Mouse (Mus musculus) heart, embryonic 12.5 days (tissue): ENCODE data around the gene Dnajc27. TPM values are rescaled to one million over a fixed set of nuclear protein-coding genes. Genes with fewer than 3 reads are reported as not detected.

Experiments
- ATAC-seq: fragments of 200-750 bp; cut with Nextera tagmentation; 2 replicates; pipeline ENCODE4 v1.8.0; 2017; ENCODE audit warnings: moderate TSS enrichment, moderate library complexity; ENCODE audit not compliant: insufficient number of reproducible peaks, low FRiP score
- H3K27ac ChIP-seq: fragments of 300-500 bp; sonication (generic); 2 replicates; pipeline ENCODE4 v1.5.1; 2016; ENCODE audit warnings: mild to moderate bottlenecking, moderate library complexity; ENCODE audit not compliant: poor library complexity, severe bottlenecking
- H3K27me3 ChIP-seq: fragments of 300-500 bp; sonication (generic); replicated peaks from 2 replicates; pipeline ENCODE4 v1.6.1; 2016; ENCODE audit warnings: mild to moderate bottlenecking, moderate library complexity
- H3K36me3 ChIP-seq: fragments of 300-500 bp; sonication (generic); 2 replicates; pipeline ENCODE4 v1.6.1; 2016; ENCODE audit warnings: mild to moderate bottlenecking, moderate library complexity
- H3K4me1 ChIP-seq: fragments of 300-500 bp; sonication (generic); replicated peaks from 2 replicates; pipeline ENCODE4 v1.6.1; 2016; ENCODE audit warnings: mild to moderate bottlenecking
- H3K4me2 ChIP-seq: fragments of 300-500 bp; sonication (generic); 2 replicates; pipeline ENCODE4 v1.6.1; 2016; ENCODE audit warnings: mild to moderate bottlenecking, moderate library complexity
- H3K4me3 ChIP-seq: fragments of 300-500 bp; sonication (generic); 2 replicates; pipeline ENCODE4 v1.5.1; 2016; ENCODE audit warnings: mild to moderate bottlenecking
- H3K9ac ChIP-seq: fragments of 300-500 bp; sonication (generic); 2 replicates; pipeline ENCODE4 v1.6.1; 2016; ENCODE audit warnings: mild to moderate bottlenecking, moderate library complexity
- H3K9me3 ChIP-seq: fragments of 300-500 bp; sonication (generic); replicated peaks from 2 replicates; pipeline ENCODE4 v1.6.1; 2016; ENCODE audit warnings: mild to moderate bottlenecking, moderate library complexity
- WGBS: fragments of 180-500 bp; shearing (Covaris S2); methylation state at CpG from one replicate; pipeline ENCODE4 v1.1.7; 2016; 5-methylcytosine and 5-hydroxymethylcytosine counted together
- polyA plus RNA-seq: library from polyadenylated mRNA; unstranded; fragments of >200 nt; fragmentation: Nextera tagmentation; extraction: Ambion mirVana; gene quantifications from 2 replicates; pipeline ENCODE4 v1.2.1, GENCODE M21; 2016

Dnajc27 gene
- polyA plus RNA-seq, 1 experiment from 2014 or later: 10.6 TPM

- Histone ChIP-seq H3K27me3 (no peaks in the 10 kb centered on the region), H3K4me3 (no peak overlapping the region), H3K27ac (no peak overlapping the region), H3K4me2 (no peak overlapping the region), H3K9ac (no peak overlapping the region), H3K4me1 (peaks cover 7% of the 10 kb centered on the region; the same call in 1 of the 2 replicates), H3K9me3 (no peaks in the 10 kb centered on the region), H3K36me3 (no peaks in the 10 kb centered on the region)
- ATAC-seq: no peak
- 37% methylated on average over 2 of the region's 2 CpGs for WGBS
These were observed 75.1 kb downstream of the Dnajc27 start for GRCm38 (mm10) chr12:4157466-4157865.

DNA sequence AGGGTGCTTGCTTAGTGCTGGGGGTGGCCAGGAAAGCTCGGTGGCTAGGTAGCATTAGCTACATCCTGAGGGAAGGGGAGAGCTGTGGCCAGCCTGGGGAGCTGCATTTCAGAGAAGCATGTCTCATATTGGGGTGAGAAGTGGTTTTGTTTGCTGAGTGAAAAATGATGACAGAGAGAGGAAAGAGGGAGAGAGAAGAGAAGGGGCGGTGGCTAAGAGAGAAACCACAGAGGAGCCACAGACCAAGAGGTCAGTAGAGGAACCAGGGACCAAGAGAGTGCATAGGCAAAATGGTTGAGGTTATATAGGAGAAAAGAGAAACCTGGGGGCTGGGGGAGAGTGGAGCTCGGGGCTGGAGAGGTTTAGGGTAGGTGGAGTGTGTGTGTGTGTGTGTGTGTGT lies 75.8 kb downstream of the Dnajc27 start:
- Histone ChIP-seq H3K36me3 (no peaks in the 10 kb centered on the region), H3K4me1 (peaks cover 7% of the 10 kb centered on the region; the same call in 1 of the 2 replicates), H3K9me3 (no peaks in the 10 kb centered on the region), H3K9ac (no peak overlapping the region), H3K27ac (no peak overlapping the region), H3K27me3 (no peaks in the 10 kb centered on the region), H3K4me3 (no peak overlapping the region), H3K4me2 (no peak overlapping the region)
- WGBS: 76% methylated on average over 3 of the region's 3 CpGs
- ATAC-seq: no peak

DNA sequence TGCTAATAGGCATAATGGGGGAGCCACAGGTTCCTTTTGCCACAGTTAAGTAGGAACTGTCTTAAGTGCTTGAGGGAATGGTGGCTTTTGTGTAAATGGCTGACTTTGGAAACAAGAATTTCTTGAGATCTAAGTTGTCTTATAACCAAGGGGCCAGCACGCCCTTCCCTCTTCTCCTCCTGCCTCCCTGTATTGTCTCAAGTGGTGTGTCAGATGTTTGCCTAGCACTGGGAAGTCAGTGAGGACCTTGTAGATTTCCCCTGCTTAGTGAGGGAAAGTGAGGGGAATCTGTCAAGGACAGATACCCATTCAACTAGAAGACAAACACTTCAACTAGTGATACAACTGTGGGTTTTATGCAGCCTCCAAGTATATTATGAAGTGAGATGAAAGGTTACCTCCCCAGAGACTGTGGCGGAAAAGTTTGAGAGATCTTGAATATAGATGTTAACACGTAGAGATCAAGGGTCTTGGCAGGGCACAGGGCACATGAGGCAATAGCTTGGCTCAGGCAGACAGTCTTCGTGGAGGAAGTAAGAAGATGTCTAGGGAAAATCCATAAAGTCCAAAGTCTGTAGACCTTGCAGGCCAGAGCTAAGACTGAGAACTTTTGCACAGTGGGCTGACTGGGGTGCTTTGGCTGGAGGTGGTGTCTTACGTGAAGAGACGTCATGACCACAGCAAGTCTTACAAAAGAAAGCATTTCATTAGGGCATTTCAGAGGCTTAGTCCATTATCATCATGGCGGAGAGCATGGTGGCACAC lies 76.7 kb downstream of the Dnajc27 start:
- no peak overlapping the region for H3K4me2 ChIP-seq
- no peaks in the 10 kb centered on the region for H3K36me3 ChIP-seq
- H3K9me3 ChIP-seq: no peaks in the 10 kb centered on the region
- 90% methylated on average over 7 of the region's 7 CpGs for WGBS
- ATAC-seq: no peak
- H3K4me1 ChIP-seq: peaks cover 7% of the 10 kb centered on the region; the same call in 1 of the 2 replicates
- no peak overlapping the region for H3K4me3 ChIP-seq
- no peak overlapping the region for H3K9ac ChIP-seq
- H3K27ac ChIP-seq: no peak overlapping the region
- H3K27me3 ChIP-seq: no peaks in the 10 kb centered on the region

Other genes starting within 250 kb of the Dnajc27 start
- gene Pomc, start 127.6 kb upstream of the Dnajc27 start, polyA plus RNA-seq: 2.1 and 2.2 TPM in 2 replicates
- 13.5 and 13.8 TPM in 2 replicates for gene Efr3b, start 43.7 kb upstream of the Dnajc27 start, polyA plus RNA-seq
- gene Adcy3, start 50.5 kb downstream of the Dnajc27 start, polyA plus RNA-seq: 7.4 and 7.8 TPM in 2 replicates
- gene Ptrhd1, start 151.4 kb downstream of the Dnajc27 start, polyA plus RNA-seq: 7.1 and 7.2 TPM in 2 replicates
- 8.3 and 8.5 TPM in 2 replicates for gene Cenpo, start 151.7 kb downstream of the Dnajc27 start, polyA plus RNA-seq